Mouse (Mus musculus) ES-E14 (cell line): ENCODE results near the gene Rps6ka1.

Experiments
- HCFC1 ChIP-seq: IDR thresholded peaks from 2 replicates; pipeline ENCODE4 v1.6.1; 2012; ENCODE audit warnings: low read length, inconsistent platforms, borderline replicate concordance; ENCODE audit not compliant: insufficient read depth
- MAFK ChIP-seq: IDR thresholded peaks from 2 replicates; pipeline ENCODE4 v1.6.1; 2014; ENCODE audit warnings: mild to moderate bottlenecking, low read depth, low read length, inconsistent platforms; ENCODE audit not compliant: insufficient read depth
- ZNF384 ChIP-seq: IDR thresholded peaks from 2 replicates; pipeline ENCODE4 v1.6.1; 2012; ENCODE audit warnings: low read depth, low read length, inconsistent platforms

DNA sequence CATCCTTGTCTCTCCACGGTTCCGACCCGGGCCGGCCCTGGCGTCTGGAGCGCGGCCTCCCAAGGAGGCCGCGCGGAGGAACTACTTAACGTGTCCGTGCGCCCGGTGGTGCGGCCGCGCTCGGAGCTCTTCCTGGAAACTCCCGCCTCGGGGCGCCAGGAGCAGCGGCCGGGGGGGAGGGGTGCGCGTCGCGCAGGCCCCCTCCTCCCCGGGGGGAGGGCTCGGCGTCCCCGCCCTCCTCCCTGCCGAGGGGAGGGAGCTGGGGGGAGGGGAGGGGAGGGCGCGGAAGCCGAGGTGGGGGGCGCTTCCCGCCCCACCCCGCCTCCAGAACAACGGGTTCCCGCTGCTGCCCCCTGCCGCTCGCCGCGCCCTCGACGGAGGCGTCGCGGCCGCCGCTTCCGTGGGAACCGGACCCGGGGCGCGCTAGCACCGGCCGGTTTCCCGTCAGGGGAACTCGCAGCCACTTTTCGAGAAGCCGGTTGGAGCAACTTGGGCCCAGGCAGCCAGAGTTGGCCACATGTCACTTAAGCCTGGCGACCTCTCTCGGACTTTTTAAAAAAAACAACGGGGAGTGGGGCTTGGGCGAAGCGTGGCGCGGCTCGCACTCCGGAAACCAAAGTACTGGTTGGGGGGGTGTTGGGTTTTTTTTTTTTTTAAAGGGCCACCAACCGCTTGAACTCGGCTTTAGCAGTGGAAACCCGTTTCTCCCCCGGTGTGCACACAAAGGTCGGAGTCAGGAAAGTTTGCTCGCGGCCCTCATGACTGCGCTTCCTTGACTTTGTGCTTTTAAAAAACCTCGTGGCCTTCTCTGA is 73.4 kb downstream of the Rps6ka1 start:
- no peak for TF ChIP-seq HCFC1
- TF ChIP-seq ZNF384, result peak; percentile 97
- TF ChIP-seq MAFK, result no peak
